Mouse (Mus musculus) liver, embryonic 14.5 days (tissue): ENCODE data around the gene Uqcrq. TPM values are rescaled to one million over a fixed set of nuclear protein-coding genes. Genes with fewer than 3 reads are reported as not detected.

Experiments
- ATAC-seq: fragments of 200-750 bp; cut with Nextera tagmentation; 2 replicates; pipeline ENCODE4 v1.8.0; 2017; ENCODE audit warnings: moderate number of reproducible peaks, mild to moderate bottlenecking, moderate library complexity; ENCODE audit not compliant: insufficient read depth
- DNase-seq, 3 experiments: peaks; one replicate each; pipeline ENCODE4 v3.0.0-alpha.2; 2012 to 2013; ENCODE audit warnings: low read depth in 3 of 3, low spot score in 3 of 3
- H3K27ac ChIP-seq: fragments of 300-500 bp; sonication (generic); 2 replicates; pipeline ENCODE4 v1.5.1; 2014; ENCODE audit warnings: moderate library complexity, mild to moderate bottlenecking, control low read depth, inconsistent platforms
- H3K27me3 ChIP-seq: fragments of 300-500 bp; sonication (generic); 2 replicates; pipeline ENCODE4 v1.6.1; 2014; ENCODE audit warnings: mild to moderate bottlenecking, low read length, moderate library complexity; ENCODE audit not compliant: control insufficient read depth, insufficient read depth
- H3K36me3 ChIP-seq: fragments of 300-500 bp; sonication (generic); replicated peaks from 2 replicates; pipeline ENCODE4 v1.6.1; 2014; ENCODE audit warnings: low read depth; ENCODE audit not compliant: control insufficient read depth, insufficient read depth
- H3K4me1 ChIP-seq, 2 experiments: fragments of 200-500 bp in 1 of 2; fragments of 300-500 bp in 1 of 2; sonication (generic) in 1 of 2; replicated peaks; 2 replicates each; pipeline ENCODE4 v1.6.1; 2012 to 2014; ENCODE audit warnings: antibody characterized with exemption in 1 of 2, inconsistent platforms in 1 of 2, low read length in 1 of 2; ENCODE audit not compliant: control insufficient read depth in 2 of 2, insufficient read depth in 2 of 2
- H3K4me2 ChIP-seq: fragments of 300-500 bp; sonication (generic); 2 replicates; pipeline ENCODE4 v1.6.1; 2014; ENCODE audit warnings: low read depth, mild to moderate bottlenecking, control low read depth, moderate library complexity
- H3K4me3 ChIP-seq, 2 experiments: fragments of 200-500 bp in 1 of 2; fragments of 300-500 bp in 1 of 2; sonication (generic) in 1 of 2; 2 replicates each; pipeline ENCODE4 v1.5.1; 2012 to 2014; ENCODE audit warnings: low read depth in 2 of 2, low read length in 2 of 2, mild to moderate bottlenecking in 2 of 2, control low read depth in 1 of 2, inconsistent platforms in 1 of 2, moderate library complexity in 1 of 2; ENCODE audit not compliant: insufficient read depth in 1 of 2
- H3K9ac ChIP-seq: fragments of 300-500 bp; sonication (generic); replicated peaks from 2 replicates; pipeline ENCODE4 v1.6.1; 2014; ENCODE audit warnings: mild to moderate bottlenecking, control low read depth, moderate library complexity
- H3K9me3 ChIP-seq: fragments of 300-500 bp; sonication (generic); 2 replicates; pipeline ENCODE4 v1.6.1; 2016; ENCODE audit warnings: low read length, mixed read lengths; ENCODE audit not compliant: control insufficient read depth
- CTCF ChIP-seq: IDR thresholded peaks from 2 replicates; pipeline ENCODE4 v1.5.1; 2016; ENCODE audit warnings: antibody characterized with exemption, low read depth, control low read depth
- EP300 ChIP-seq: IDR thresholded peaks from 2 replicates; pipeline ENCODE4 v1.6.1; 2016; ENCODE audit warnings: antibody characterized with exemption, low read depth
- WGBS: fragments of 180-500 bp; shearing (Covaris S2); extraction: QIAGEN DNeasy Blood & Tissue Kit; methylation state at CpG from one replicate; pipeline ENCODE4 v1.1.7; 2014; ENCODE audit not compliant: insufficient replicate concordance; 5-methylcytosine and 5-hydroxymethylcytosine counted together
- polyA plus RNA-seq, 2 experiments: library from polyadenylated mRNA; depleted of rRNA in 1 of 2; stranded (reverse) in 1 of 2; unstranded in 1 of 2; fragments of >200 nt; fragmentation: Nextera tagmentation in 1 of 2; extraction: Ambion mirVana in 1 of 2; gene quantifications; 2 replicates each; pipeline versions ENCODE4 v1.2.1 to v1.2.3; 2012 to 2014

Gene Uqcrq
- polyA plus RNA-seq, 2 experiments = 237 to 677 TPM

GRCm38 (mm10) chr11:53413871-53414270 is 16.8 kb downstream of the Uqcrq start:
- ATAC-seq = no peak
- Histone ChIP-seq H3K9ac (no peak overlapping the region), H3K27me3 (no peaks in the 10 kb centered on the region), H3K9me3 (no peaks in the 10 kb centered on the region), H3K27ac (no peak overlapping the region), H3K36me3 (peaks cover 26% of the 10 kb centered on the region), H3K4me3 (no peak overlapping the region), H3K4me1 (no peaks in the 10 kb centered on the region), H3K4me2 (no peak overlapping the region)
- no peak for DNase-seq
- 70% methylated on average over 4 of the region's 4 CpGs for WGBS
- no peak for TF ChIP-seq EP300
- TF ChIP-seq CTCF = no peak

GRCm38 (mm10) chr11:53411738-53412137 is 18.9 kb downstream of the Uqcrq start:
- Histone ChIP-seq H3K4me1 (no peaks in the 10 kb centered on the region), H3K36me3 (peaks cover 33% of the 10 kb centered on the region), H3K9me3 (no peaks in the 10 kb centered on the region), H3K27ac (no peak overlapping the region), H3K4me2 (no peak overlapping the region), H3K4me3 (no peak overlapping the region), H3K9ac (no peak overlapping the region), H3K27me3 (no peaks in the 10 kb centered on the region)
- ATAC-seq = no peak
- TF ChIP-seq EP300 (no peak), CTCF (peak; percentile 66)
- no peak for DNase-seq

DNA sequence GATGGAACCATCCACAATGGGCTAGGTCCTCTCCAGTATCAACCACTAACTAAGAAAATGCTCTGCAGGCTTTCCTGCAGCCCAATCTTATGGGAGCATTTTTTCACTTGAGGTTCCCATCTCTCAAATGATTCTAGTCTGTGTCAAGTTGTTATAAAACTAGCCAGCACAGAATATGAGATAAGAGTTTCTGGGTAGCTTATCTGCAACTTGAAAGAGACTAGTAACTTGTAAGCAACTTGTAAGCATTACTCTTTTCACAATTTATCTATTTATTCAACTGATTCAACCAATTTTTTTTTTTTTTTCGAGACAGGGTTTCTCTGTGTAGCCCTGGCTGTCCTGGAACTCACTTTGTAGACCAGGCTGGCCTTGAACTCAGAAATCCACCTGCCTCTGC is 27.0 kb downstream of the Uqcrq start:
- Histone ChIP-seq H3K9ac (no peak overlapping the region), H3K27me3 (no peaks in the 10 kb centered on the region), H3K9me3 (no peaks in the 10 kb centered on the region), H3K4me2 (no peak overlapping the region), H3K4me3 (no peak overlapping the region), H3K27ac (no peak overlapping the region), H3K4me1 (no peaks in the 10 kb centered on the region), H3K36me3 (peaks cover 22% of the 10 kb centered on the region)
- no peak for ATAC-seq
- no peak for DNase-seq
- no peak for TF ChIP-seq EP300
- no peak for TF ChIP-seq CTCF
- WGBS = 48% methylated on average over 1 of the region's 1 CpGs

DNA sequence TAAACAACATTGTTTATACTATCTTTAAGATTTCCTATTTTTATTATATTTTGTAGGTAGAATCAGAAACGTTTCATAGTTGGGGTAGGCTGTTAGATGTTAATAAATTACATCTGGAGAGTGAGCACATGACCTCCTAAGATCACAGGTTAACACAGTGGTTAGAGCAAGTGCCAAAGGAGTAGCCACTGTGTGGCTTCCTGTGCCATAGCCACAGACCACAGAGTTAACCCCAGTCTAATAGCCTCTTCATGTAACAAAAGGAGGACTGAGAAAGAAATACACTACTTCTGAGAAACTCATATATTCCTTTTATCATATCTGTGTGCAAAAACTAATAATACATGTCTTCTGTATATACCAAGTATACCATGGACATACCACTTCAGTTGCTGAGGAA is 36.8 kb downstream of the Uqcrq start:
- ATAC-seq = no peak
- no peak overlapping the region for H3K27ac ChIP-seq
- no peaks in the 10 kb centered on the region for H3K9me3 ChIP-seq
- TF ChIP-seq EP300 (no peak), CTCF (no peak)
- peaks cover 4% of the 10 kb centered on the region for H3K36me3 ChIP-seq
- H3K4me3 ChIP-seq = no peak overlapping the region
- 36% methylated on average over 1 of the region's 1 CpGs for WGBS
- DNase-seq = no peak
- H3K27me3 ChIP-seq = no peaks in the 10 kb centered on the region
- no peak overlapping the region for H3K4me2 ChIP-seq
- no peaks in the 10 kb centered on the region for H3K4me1 ChIP-seq
- no peak overlapping the region for H3K9ac ChIP-seq

DNA sequence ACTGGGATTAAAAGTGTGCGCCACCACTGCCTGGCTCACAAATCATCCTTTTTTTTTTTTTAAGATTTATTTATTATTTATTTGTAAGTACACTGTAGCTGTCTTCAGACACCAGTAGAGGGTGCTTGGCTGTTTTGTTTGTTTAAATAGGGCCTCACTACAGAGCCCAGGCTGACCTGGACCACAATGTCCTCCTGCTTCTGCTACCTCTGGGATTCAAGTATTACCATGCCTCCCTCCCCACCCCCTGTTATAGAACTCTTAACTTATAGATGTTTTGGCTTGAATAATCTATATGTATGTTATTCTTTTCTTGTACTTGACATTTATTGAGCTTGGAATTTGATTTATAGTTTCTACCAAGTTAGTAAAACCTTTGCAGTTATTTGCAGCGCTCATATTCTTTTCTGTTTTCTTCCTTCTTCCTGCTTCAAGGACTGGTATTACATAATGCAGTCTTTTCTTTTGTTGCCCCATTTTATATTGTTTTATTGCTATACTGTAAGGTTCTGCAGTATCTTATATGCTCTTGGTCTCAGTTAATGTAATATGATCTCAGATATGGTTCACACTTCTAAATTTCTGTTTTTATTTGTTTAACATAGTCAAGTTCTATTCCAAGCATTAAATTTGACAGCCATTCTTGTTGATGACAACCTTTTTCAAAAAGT is 46.7 kb downstream of the Uqcrq start:
- DNase-seq = no peak
- Histone ChIP-seq H3K36me3 (peaks cover 3% of the 10 kb centered on the region), H3K9ac (no peak overlapping the region), H3K4me1 (peaks cover 2 to 3% of the 10 kb centered on the region in 2 experiments), H3K4me2 (no peak overlapping the region), H3K9me3 (no peaks in the 10 kb centered on the region), H3K4me3 (no peak overlapping the region), H3K27ac (no peak overlapping the region), H3K27me3 (no peaks in the 10 kb centered on the region)
- TF ChIP-seq EP300 (no peak), CTCF (no peak)
- no peak for ATAC-seq
- 79% methylated on average over 2 of the region's 2 CpGs for WGBS
